Mouse (Mus musculus) stomach, postnatal 0 days (tissue): Measurements from ENCODE around the gene Frat2. TPM values are rescaled to one million over a fixed set of nuclear protein-coding genes. Genes with fewer than 3 reads are reported as not detected.
A peak's percentile ranks its signal among the peaks of the same experiment; 100 is the strongest.

Experiments
- ATAC-seq: fragments of 200-750 bp; cut with Nextera tagmentation; 2 replicates; pipeline ENCODE4 v1.8.0; 2017; ENCODE audit not compliant: low FRiP score, low TSS enrichment
- DNase-seq: peaks from one replicate; pipeline ENCODE4 v3.0.0-alpha.2; 2016; ENCODE audit warnings: low spot score
- H3K27ac ChIP-seq: fragments of 300-500 bp; sonication (generic); replicated peaks from 2 replicates; pipeline ENCODE4 v1.5.1; 2014; ENCODE audit warnings: mild to moderate bottlenecking, control low read depth
- H3K27me3 ChIP-seq: fragments of 300-500 bp; sonication (generic); 2 replicates; pipeline ENCODE4 v1.6.1; 2014; ENCODE audit warnings: low read length; ENCODE audit not compliant: control insufficient read depth, insufficient read depth
- H3K36me3 ChIP-seq: fragments of 300-500 bp; sonication (generic); 2 replicates; pipeline ENCODE4 v1.6.1; 2014; ENCODE audit warnings: low read length, mixed read lengths; ENCODE audit not compliant: control insufficient read depth, insufficient read depth
- H3K4me1 ChIP-seq: fragments of 300-500 bp; sonication (generic); replicated peaks from 2 replicates; pipeline ENCODE4 v1.6.1; 2014; ENCODE audit warnings: antibody characterized with exemption; ENCODE audit not compliant: control insufficient read depth, insufficient read depth
- H3K4me2 ChIP-seq: fragments of 300-500 bp; sonication (generic); replicated peaks from 2 replicates; pipeline ENCODE4 v1.6.1; 2014; ENCODE audit warnings: low read depth, mild to moderate bottlenecking, control low read depth, moderate library complexity
- H3K4me3 ChIP-seq: fragments of 300-500 bp; sonication (generic); 2 replicates; pipeline ENCODE4 v1.5.1; 2014; ENCODE audit warnings: low read depth, low read length, control low read depth
- H3K9ac ChIP-seq: fragments of 300-500 bp; sonication (generic); 2 replicates; pipeline ENCODE4 v1.6.1; 2014; ENCODE audit warnings: mild to moderate bottlenecking, low read length, control low read depth, mixed read lengths
- H3K9me3 ChIP-seq: fragments of 300-500 bp; sonication (generic); 2 replicates; pipeline ENCODE4 v1.6.1; 2016; ENCODE audit warnings: low read length; ENCODE audit not compliant: control insufficient read depth
- CTCF ChIP-seq: IDR thresholded peaks from 2 replicates; pipeline ENCODE4 v1.5.1; 2016; ENCODE audit warnings: antibody characterized with exemption, low read depth, mild to moderate bottlenecking, moderate library complexity
- EP300 ChIP-seq: optimal IDR thresholded peaks from 2 replicates; pipeline ENCODE3; 2016; ENCODE audit warnings: antibody characterized with exemption
- WGBS: fragments of 180-500 bp; shearing (Covaris S2); extraction: QIAGEN DNeasy Blood & Tissue Kit; methylation state at CpG from one replicate; pipeline ENCODE4 v1.1.7; 2014; 5-methylcytosine and 5-hydroxymethylcytosine counted together
- polyA plus RNA-seq: library from polyadenylated mRNA; unstranded; fragments of >200 nt; fragmentation: Nextera tagmentation; extraction: Ambion mirVana; gene quantifications from 2 replicates; pipeline ENCODE4 v1.2.1, GENCODE M21; 2015

Frat2 gene
- polyA plus RNA-seq, 1 experiment from 2014 or later, result 3.5 TPM

DNA sequence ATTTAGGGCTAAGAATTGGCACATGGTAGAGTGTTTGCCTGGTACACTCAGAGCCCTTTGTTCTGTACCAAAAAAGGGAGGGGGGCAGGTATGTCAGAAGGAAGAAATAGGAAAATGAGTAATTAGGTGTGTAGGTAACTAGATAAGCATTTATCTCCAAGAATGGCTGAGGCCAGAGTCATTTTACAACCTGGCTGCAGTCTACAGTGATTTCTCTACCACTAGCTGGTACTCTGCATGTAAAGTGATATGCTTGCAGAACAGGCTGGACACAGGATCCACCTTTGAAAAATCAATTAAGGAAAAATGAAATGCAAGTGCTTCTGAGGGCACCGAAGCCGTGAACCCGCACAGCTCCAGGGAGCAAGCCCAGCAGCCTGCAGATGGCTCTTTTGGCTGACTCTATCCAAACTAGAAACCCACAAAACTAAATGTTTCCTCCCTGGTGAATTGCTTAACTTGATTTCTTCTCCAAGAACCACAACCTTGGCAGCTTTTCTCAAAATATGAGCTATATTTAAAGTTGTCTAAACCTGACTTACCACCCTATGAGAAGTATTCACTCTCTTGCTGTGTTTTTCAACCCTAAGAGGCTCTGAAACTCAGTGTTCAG lies 51.7 kb downstream of the Frat2 start:
- Histone ChIP-seq H3K36me3 (no peaks in the 10 kb centered on the region), H3K27me3 (no peaks in the 10 kb centered on the region), H3K4me1 (no peaks in the 10 kb centered on the region), H3K9me3 (no peaks in the 10 kb centered on the region), H3K4me3 (no peak overlapping the region), H3K27ac (peak overlapping the region; percentile 30; the same call in 1 of the 2 replicates), H3K4me2 (no peak overlapping the region), H3K9ac (no peak overlapping the region)
- DNase-seq (no peak), ATAC-seq (0 out of 2 replicates have a peak, but pooled peaks have one; percentile 21)
- WGBS, result 56% methylated on average over 3 of the region's 3 CpGs
- TF ChIP-seq EP300 (no peak), CTCF (no peak)

Other genes with a start within 250 kb of the Frat2 start
- 0.25 and 0.28 TPM in 2 replicates for gene Slit1, start 104.5 kb downstream of the Frat2 start, polyA plus RNA-seq
- 2.7 and 3.5 TPM in 2 replicates for gene Arhgap19, start 46.1 kb downstream of the Frat2 start, polyA plus RNA-seq
- gene Frat1, start 18.2 kb downstream of the Frat2 start, polyA plus RNA-seq, result 9.3 and 9.8 TPM in 2 replicates
- 6.3 and 6.4 TPM in 2 replicates for gene Rrp12, start 48.0 kb upstream of the Frat2 start, polyA plus RNA-seq
- 334 and 339 TPM in 2 replicates for gene Pgam1, start 63.8 kb upstream of the Frat2 start, polyA plus RNA-seq
- 46.4 and 47.2 TPM in 2 replicates for gene Exosc1, start 85.3 kb upstream of the Frat2 start, polyA plus RNA-seq
- gene Zdhhc16, start 85.3 kb upstream of the Frat2 start, polyA plus RNA-seq, result 37.4 and 42.0 TPM in 2 replicates
- gene Mms19, start 133.0 kb upstream of the Frat2 start, polyA plus RNA-seq, result 10.2 and 11.7 TPM in 2 replicates
- gene Ubtd1, start 133.6 kb upstream of the Frat2 start, polyA plus RNA-seq, result 21.3 and 23.5 TPM in 2 replicates
- gene Ankrd2, start 187.9 kb upstream of the Frat2 start, polyA plus RNA-seq, result 0.11 and 0.12 TPM in 2 replicates
- gene Hoga1, start 197.5 kb upstream of the Frat2 start, polyA plus RNA-seq, result 1.6 and 1.8 TPM in 2 replicates
- not detected in 2 replicates for gene 4933411K16Rik, start 204.1 kb upstream of the Frat2 start, polyA plus RNA-seq
- gene Morn4, start 238.2 kb upstream of the Frat2 start, polyA plus RNA-seq, result 7.3 and 8.2 TPM in 2 replicates
- gene Pi4k2a, start 242.3 kb upstream of the Frat2 start, polyA plus RNA-seq, result 20.8 and 21.6 TPM in 2 replicates